Mouse (Mus musculus) embryonic facial prominence, embryonic 10.5 days (tissue): ENCODE measurements around the gene Ripply3. TPM values are rescaled to one million over a fixed set of nuclear protein-coding genes. Genes with fewer than 3 reads are reported as not detected.

Source experiments
- DNase-seq: peaks from one replicate; pipeline ENCODE4 v3.0.0-alpha.2; 2017; ENCODE audit warnings: low spot score
- H3K27ac ChIP-seq: fragments of 300-500 bp; sonication (generic); replicated peaks from 2 replicates; pipeline ENCODE4 v1.5.1; 2016; ENCODE audit warnings: mild to moderate bottlenecking
- H3K27me3 ChIP-seq: fragments of 300-500 bp; sonication (generic); replicated peaks from 2 replicates; pipeline ENCODE4 v1.6.1; 2016; ENCODE audit warnings: low read depth, mild to moderate bottlenecking; ENCODE audit not compliant: poor library complexity, severe bottlenecking
- H3K36me3 ChIP-seq: fragments of 300-500 bp; sonication (generic); replicated peaks from 2 replicates; pipeline ENCODE4 v1.6.1; 2016; ENCODE audit warnings: mild to moderate bottlenecking, moderate library complexity
- H3K4me1 ChIP-seq: fragments of 300-500 bp; sonication (generic); 2 replicates; pipeline ENCODE4 v1.6.1; 2016
- H3K4me3 ChIP-seq: fragments of 300-500 bp; sonication (generic); 2 replicates; pipeline ENCODE4 v1.5.1; 2016; ENCODE audit warnings: mild to moderate bottlenecking, moderate library complexity
- H3K9me3 ChIP-seq: fragments of 300-500 bp; sonication (generic); 2 replicates; pipeline ENCODE4 v1.6.1; 2016; ENCODE audit warnings: mild to moderate bottlenecking
- whole genome bisulfite sequencing: fragments of 180-500 bp; shearing (Covaris S2); methylation state at CpG from one replicate; pipeline ENCODE4 v1.1.7; 2016; 5-methylcytosine and 5-hydroxymethylcytosine counted together
- polyA plus RNA-seq: library from polyadenylated mRNA; unstranded; fragments of >200 nt; fragmentation: Nextera tagmentation; extraction: Ambion mirVana; gene quantifications from 2 replicates; pipeline ENCODE4 v1.2.1, GENCODE M21; 2016

The Ripply3 gene
- polyA plus RNA-seq = 5.1 and 6.2 TPM in 2 replicates

- WGBS = 1% methylated on average over 63 of the region's 63 CpGs
- Histone ChIP-seq H3K9me3 (no peaks in the 10 kb centered on the region), H3K27ac (peak within 1 kb of the TSS; percentile 76)
These were observed at the start of gene Ripply3 for GRCm38 (mm10) chr16:94327781-94328711. Gene Ripply3, plus strand, starts transcription at chr16:94328420.

GRCm38 (mm10) chr16:94283972-94284371, 44.2 kb upstream of the Ripply3 start:
- WGBS = 92% methylated on average over 3 of the region's 3 CpGs
- Histone ChIP-seq H3K27ac (no peak overlapping the region), H3K27me3 (no peaks in the 10 kb centered on the region), H3K4me1 (peaks cover under 1% of the 10 kb centered on the region), H3K36me3 (peaks cover 27% of the 10 kb centered on the region), H3K4me3 (no peak overlapping the region), H3K9me3 (peaks cover 5% of the 10 kb centered on the region; the same call in 1 of the 2 replicates)
- DNase-seq = no peak

More at GRCm38 (mm10) chr16:94327781-94328711, at the start of gene Ripply3:
- H3K36me3 ChIP-seq = no peaks in the 10 kb centered on the region
- H3K4me3 ChIP-seq = peak within 1 kb of the TSS; percentile 60
- peaks cover 27% of the 10 kb centered on the region for H3K4me1 ChIP-seq
- peak; percentile 70 for DNase-seq
- H3K27me3 ChIP-seq = peaks cover 66% of the 10 kb centered on the region

- Histone ChIP-seq H3K36me3 (peaks cover 15% of the 10 kb centered on the region), H3K27ac (no peak overlapping the region), H3K4me3 (no peak overlapping the region), H3K27me3 (no peaks in the 10 kb centered on the region), H3K9me3 (no peaks in the 10 kb centered on the region), H3K4me1 (peaks cover 17% of the 10 kb centered on the region)
- 84% methylated on average over 9 of the region's 9 CpGs for WGBS
- DNase-seq = no peak
These were observed 40.4 kb upstream of the Ripply3 start for GRCm38 (mm10) chr16:94287826-94288225.

- H3K27ac ChIP-seq = peak overlapping the region; percentile 93
- peaks cover 17% of the 10 kb centered on the region for H3K4me1 ChIP-seq
- no peaks in the 10 kb centered on the region for H3K9me3 ChIP-seq
- 0 out of 2 replicates have a peak, but pooled peaks cover 4% of the 10 kb centered on the region for H3K36me3 ChIP-seq
- H3K27me3 ChIP-seq = no peaks in the 10 kb centered on the region
- peak overlapping the region; percentile 89 for H3K4me3 ChIP-seq
- WGBS = 14% methylated on average over 39 of the region's 39 CpGs
- DNase-seq = no peak
These were observed 38.8 kb upstream of the Ripply3 start for GRCm38 (mm10) chr16:94289138-94290072.

- peak overlapping the region; percentile 89 for H3K4me3 ChIP-seq
- H3K36me3 ChIP-seq = no peaks in the 10 kb centered on the region
- WGBS = 5% methylated on average over 52 of the region's 52 CpGs
- peak overlapping the region; percentile 93 for H3K27ac ChIP-seq
- H3K27me3 ChIP-seq = no peaks in the 10 kb centered on the region
- peak; percentile 93 for DNase-seq
- H3K4me1 ChIP-seq = peaks cover 17% of the 10 kb centered on the region
- H3K9me3 ChIP-seq = no peaks in the 10 kb centered on the region
These were observed 37.9 kb upstream of the Ripply3 start for GRCm38 (mm10) chr16:94290073-94290999.

- no peaks in the 10 kb centered on the region for H3K36me3 ChIP-seq
- WGBS = 88% methylated on average over 4 of the region's 4 CpGs
- H3K4me1 ChIP-seq = peaks cover 17% of the 10 kb centered on the region
- H3K27me3 ChIP-seq = no peaks in the 10 kb centered on the region
- H3K27ac ChIP-seq = no peak overlapping the region
- H3K9me3 ChIP-seq = no peaks in the 10 kb centered on the region
- no peak for DNase-seq
- H3K4me3 ChIP-seq = no peak overlapping the region
These were observed 37.1 kb upstream of the Ripply3 start for GRCm38 (mm10) chr16:94291141-94291540.

- Histone ChIP-seq H3K36me3 (no peaks in the 10 kb centered on the region), H3K27me3 (peaks cover 17% of the 10 kb centered on the region), H3K4me3 (no peak overlapping the region), H3K9me3 (no peaks in the 10 kb centered on the region), H3K27ac (no peak overlapping the region), H3K4me1 (peaks cover 12% of the 10 kb centered on the region)
- WGBS = 89% methylated on average over 5 of the region's 5 CpGs
- no peak for DNase-seq
These were observed 30.1 kb upstream of the Ripply3 start for GRCm38 (mm10) chr16:94298081-94298480.

GRCm38 (mm10) chr16:94299210-94299609, 29.0 kb upstream of the Ripply3 start:
- H3K36me3 ChIP-seq = no peaks in the 10 kb centered on the region
- peaks cover 28% of the 10 kb centered on the region for H3K27me3 ChIP-seq
- WGBS = 77% methylated on average over 4 of the region's 4 CpGs
- no peak overlapping the region for H3K4me3 ChIP-seq
- no peaks in the 10 kb centered on the region for H3K9me3 ChIP-seq
- DNase-seq = no peak
- peaks cover 15% of the 10 kb centered on the region for H3K4me1 ChIP-seq
- H3K27ac ChIP-seq = no peak overlapping the region

GRCm38 (mm10) chr16:94301194-94301593, 27.0 kb upstream of the Ripply3 start:
- H3K27ac ChIP-seq = no peak overlapping the region
- H3K4me1 ChIP-seq = peaks cover 15% of the 10 kb centered on the region
- H3K9me3 ChIP-seq = peaks cover 7% of the 10 kb centered on the region
- no peaks in the 10 kb centered on the region for H3K36me3 ChIP-seq
- H3K4me3 ChIP-seq = no peak overlapping the region
- DNase-seq = no peak
- WGBS = 91% methylated on average over 4 of the region's 4 CpGs
- peaks cover 31% of the 10 kb centered on the region for H3K27me3 ChIP-seq

- no peak overlapping the region for H3K27ac ChIP-seq
- no peak overlapping the region for H3K4me3 ChIP-seq
- no peaks in the 10 kb centered on the region for H3K36me3 ChIP-seq
- peaks cover 31% of the 10 kb centered on the region for H3K27me3 ChIP-seq
- H3K4me1 ChIP-seq = peaks cover 15% of the 10 kb centered on the region
- no peak for DNase-seq
- H3K9me3 ChIP-seq = peaks cover 8% of the 10 kb centered on the region
- WGBS = 80% methylated on average over 5 of the region's 5 CpGs
These were observed 26.5 kb upstream of the Ripply3 start for GRCm38 (mm10) chr16:94301696-94302095.

GRCm38 (mm10) chr16:94302274-94303202, 25.7 kb upstream of the Ripply3 start:
- Histone ChIP-seq H3K27ac (peak overlapping the region; percentile 57), H3K4me3 (peak overlapping the region; percentile 46)
- WGBS = 12% methylated on average over 30 of the region's 30 CpGs

More at GRCm38 (mm10) chr16:94302274-94303202, 25.7 kb upstream of the Ripply3 start:
- Histone ChIP-seq H3K36me3 (no peaks in the 10 kb centered on the region), H3K4me1 (peaks cover 21% of the 10 kb centered on the region), H3K27me3 (peaks cover 31% of the 10 kb centered on the region), H3K9me3 (peaks cover 8% of the 10 kb centered on the region)
- DNase-seq = peak; percentile 45
